Comparison of ENCODE assay signal across 28 mouse cellular contexts in the genomic region with DNA sequence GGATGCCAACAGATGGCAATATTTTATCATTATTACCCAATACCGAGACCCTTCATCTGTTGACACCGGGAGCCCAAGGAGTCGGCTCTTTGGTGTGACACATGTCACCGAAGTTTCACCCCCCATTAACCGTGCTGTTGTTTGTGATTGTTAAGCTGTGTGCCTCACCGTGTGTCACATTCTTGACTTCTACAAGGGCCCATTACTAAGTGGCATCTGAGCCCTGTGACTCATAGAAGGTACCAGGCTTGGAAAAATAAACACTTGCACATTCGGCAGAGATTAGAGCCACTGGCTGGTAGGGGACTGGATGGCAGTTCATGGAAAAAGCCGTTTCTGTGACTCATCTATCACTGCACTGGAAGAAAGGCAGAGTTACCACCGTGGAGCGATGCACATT.
A peak's percentile ranks its signal among the peaks of the same experiment; 100 is the strongest.
DNase-seq lines count a peak whose midpoint lies in the region; ATAC-seq lines count a peak whose summit lies in the region.
"Had no signal": no experiment of that assay in that cellular context is flagged by ENCODE, and none has a peak within 500 bp of the region (broad histone marks: within the 10 kb centered on the region; RNA-seq: fewer than 3 reads in every experiment).

No protein-coding gene starts in this region.

- H3K36me3 ChIP-seq in hindbrain, embryonic 13.5 days = no peaks in the 10 kb centered on the region
- H3K36me3 ChIP-seq: embryonic facial prominence, embryonic 12.5 days; forebrain, embryonic 15.5 days; hindbrain, embryonic 15.5 days; liver, embryonic 12.5 days; midbrain, embryonic 13.5 days; stomach, embryonic 15.5 days had no signal

- no peak overlapping the region for H3K4me3 ChIP-seq in hindbrain, embryonic 13.5 days
- H3K4me3 ChIP-seq: embryonic facial prominence, embryonic 12.5 days; forebrain, embryonic 15.5 days; gastrocnemius, adult 2 months; hindbrain, embryonic 15.5 days; liver, embryonic 12.5 days; midbrain, embryonic 13.5 days; stomach, embryonic 15.5 days had no signal

- no peaks in the 10 kb centered on the region for H3K4me1 ChIP-seq in hindbrain, embryonic 13.5 days (replicated peaks)
- H3K4me1 ChIP-seq: embryonic facial prominence, embryonic 12.5 days; forebrain, embryonic 15.5 days; hindbrain, embryonic 15.5 days; liver, embryonic 12.5 days; midbrain, embryonic 13.5 days; stomach, embryonic 15.5 days had no signal

- no peak overlapping the region for H3K9ac ChIP-seq in hindbrain, embryonic 13.5 days
- H3K9ac ChIP-seq: embryonic facial prominence, embryonic 12.5 days; forebrain, embryonic 15.5 days; hindbrain, embryonic 15.5 days; liver, embryonic 12.5 days; liver, postnatal 0 days; midbrain, embryonic 13.5 days; stomach, embryonic 15.5 days had no signal

- no peak overlapping the region for H3K4me2 ChIP-seq in hindbrain, embryonic 13.5 days
- H3K4me2 ChIP-seq: embryonic facial prominence, embryonic 12.5 days; forebrain, embryonic 15.5 days; heart, embryonic 11.5 days; hindbrain, embryonic 15.5 days; liver, embryonic 12.5 days; midbrain, embryonic 13.5 days; stomach, embryonic 15.5 days had no signal

- H3K9me3 ChIP-seq in hindbrain, embryonic 13.5 days = no peaks in the 10 kb centered on the region
- H3K9me3 ChIP-seq: embryonic facial prominence, embryonic 12.5 days; forebrain, embryonic 15.5 days; hindbrain, embryonic 15.5 days; midbrain, embryonic 13.5 days; stomach, embryonic 15.5 days had no signal

- DNase-seq in adrenal gland, adult (ENCODE audit: inconsistent age in 2 of 2, low spot score in 1 of 2) = peak; percentile 46 to 75
- DNase-seq in adrenal gland, postnatal 4 days (ENCODE audit: low spot score in 2 of 2) = no peak
- peak; percentile 78 for DNase-seq in 3134 (ENCODE audit: extremely low read depth, insufficient read length, low spot score)
- DNase-seq in adrenal gland, adult 8-10 months = peak; percentile 17
- DNase-seq in brain, adult 2 months (ENCODE audit: low read depth, low spot score) = peak; percentile 37
- DNase-seq in left cerebral cortex, postnatal 14 days (ENCODE audit: low spot score in 2 of 2) = no peak
- DNase-seq: cerebellum, adult 11-12 months; cerebellum, adult 9-11 months; embryo, embryonic 11 days; gastrocnemius, adult 2 months; gastrocnemius, postnatal 36 days; heart, adult 18-20 months; kidney, adult 2 months; liver, postnatal 0 days; right cerebral cortex, postnatal 25 days; thymus, postnatal 14 days had no signal

- no peak for ATAC-seq in hindbrain, embryonic 13.5 days (ENCODE audit: low FRiP score)
- ATAC-seq: activated CD4-positive, CD25-positive, alpha-beta regulatory T cell, adult 4 months; CD4-positive, CD25-positive, alpha-beta regulatory T cell, adult 4 months; forebrain, embryonic 15.5 days; inflammation-experienced regulatory T-cells, adult 6 months; liver, embryonic 12.5 days; liver, postnatal 0 days; midbrain, embryonic 13.5 days had no signal

- no peaks in the 10 kb centered on the region for H3K27me3 ChIP-seq in hindbrain, embryonic 13.5 days
- H3K27me3 ChIP-seq: embryonic facial prominence, embryonic 12.5 days; forebrain, embryonic 15.5 days; hindbrain, embryonic 15.5 days; liver, embryonic 12.5 days; midbrain, embryonic 13.5 days; stomach, embryonic 15.5 days had no signal

- intact Hi-C loops in left cerebral cortex, postnatal 14 days (cut with DNase I) = no loop called here

- no peak overlapping the region for H3K27ac ChIP-seq in hindbrain, embryonic 13.5 days
- H3K27ac ChIP-seq: embryonic facial prominence, embryonic 12.5 days; forebrain, embryonic 15.5 days; gastrocnemius, adult 2 months; hindbrain, embryonic 15.5 days; liver, embryonic 12.5 days; macrophage; midbrain, embryonic 13.5 days; stomach, embryonic 15.5 days had no signal

- 83% methylated on average over 10 of the region's 10 CpGs for WGBS in hindbrain, embryonic 13.5 days

Comparison
In these comparisons a context has a peak if more than half of its experiments do, and no peak if none do; other contexts are left out.
1. DNase-seq: peak in adrenal gland, adult (2 of 2), 3134 (single experiment), adrenal gland, adult 8-10 months (single experiment) and brain, adult 2 months (single experiment); none in adrenal gland, postnatal 4 days (0 of 2) and left cerebral cortex, postnatal 14 days (0 of 2).